Mouse (Mus musculus) layer of hippocampus, adult 9-10 months (tissue): ENCODE measurements at regions not wholly inside any gene's neighbourhood (a gene's known extent, or its start where the extent isn't known, plus 50 kb on each side); places are given as distances from the start of the nearest gene placed in this dataset.
"Not testable (repeated sequence)": the region's sequence is repeated elsewhere in the genome, so short reads cannot be mapped to it uniquely, and the experiment has no call there.

Source experiments
- DNase-seq: peaks from one replicate; pipeline ENCODE4 v3.0.0; 2022; ENCODE audit warnings: low spot score

DNA sequence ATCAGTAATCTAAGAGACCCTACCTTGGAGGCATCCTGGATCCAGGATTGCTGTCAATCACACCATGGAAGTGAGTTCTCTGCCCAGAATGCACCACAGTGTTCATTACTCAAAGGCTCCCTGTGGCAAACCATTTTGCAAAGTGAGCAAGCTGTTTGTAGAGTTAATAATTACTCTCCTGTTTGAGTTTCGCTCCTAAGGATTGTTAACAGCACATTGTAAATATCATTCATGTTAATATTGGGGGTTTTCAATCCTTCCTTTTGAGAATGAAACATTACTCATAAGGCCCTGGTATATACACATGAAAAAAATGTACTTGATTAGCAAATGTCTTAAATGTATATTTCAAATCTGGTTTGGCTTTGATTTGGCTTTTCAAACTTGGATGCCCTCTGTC is 58.1 kb upstream of the Clstn2 start:
- DNase-seq = no peak

DNA sequence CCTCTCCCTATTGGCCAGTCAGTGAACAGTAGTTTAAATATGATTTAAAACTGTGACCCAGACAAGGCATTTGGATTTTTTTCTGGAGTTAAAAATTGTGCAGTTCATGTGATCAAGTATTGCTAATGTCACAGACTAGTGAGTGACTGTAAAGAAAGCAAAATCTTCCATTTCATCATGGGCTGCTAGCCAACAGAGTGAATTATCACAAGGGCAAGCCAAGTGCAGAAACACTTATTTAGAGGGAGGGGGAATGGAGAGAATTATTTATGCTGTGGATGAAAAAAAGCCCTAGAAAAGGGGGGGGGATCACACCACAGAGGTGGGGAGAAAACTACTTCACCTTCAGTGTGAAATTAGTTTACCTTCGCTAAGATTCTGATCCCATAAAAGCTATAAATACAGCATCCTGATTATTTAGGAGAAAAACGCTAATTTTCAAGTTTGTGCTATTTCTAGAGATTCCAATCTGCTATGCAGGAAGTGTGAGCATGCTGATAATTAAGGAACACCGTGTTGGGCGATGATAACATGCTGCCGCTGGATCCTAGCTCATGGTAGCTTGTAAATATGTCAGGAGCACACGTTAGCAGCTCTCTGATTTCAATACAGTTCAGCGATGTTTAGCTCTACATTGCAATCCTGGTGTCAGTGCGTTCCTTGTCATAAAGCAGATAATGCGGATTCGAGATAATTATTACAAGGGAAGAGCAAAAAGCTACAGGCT is 62.2 kb upstream of the Clstn2 start:
- peak; percentile 2 for DNase-seq

DNA sequence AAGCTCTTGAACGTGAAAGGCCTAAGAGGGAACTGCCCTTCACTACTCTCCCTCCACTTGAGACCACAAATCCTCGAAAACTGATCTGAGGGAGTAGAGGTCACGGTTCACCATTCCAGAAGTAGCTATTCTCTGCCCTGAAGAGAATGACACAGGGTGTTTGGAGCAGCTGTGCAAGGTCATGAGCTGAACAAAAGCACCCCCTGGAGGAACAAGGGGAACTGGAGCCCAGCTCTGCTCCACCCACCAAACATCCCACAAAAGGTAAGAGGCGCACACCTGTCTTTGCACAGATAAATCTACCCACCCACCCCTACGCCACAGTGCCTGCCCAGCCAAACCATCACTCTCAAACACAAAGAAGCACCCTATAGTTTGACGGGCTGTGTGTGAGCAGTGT is 90.4 kb upstream of the Clstn2 start:
- no peak for DNase-seq

DNA sequence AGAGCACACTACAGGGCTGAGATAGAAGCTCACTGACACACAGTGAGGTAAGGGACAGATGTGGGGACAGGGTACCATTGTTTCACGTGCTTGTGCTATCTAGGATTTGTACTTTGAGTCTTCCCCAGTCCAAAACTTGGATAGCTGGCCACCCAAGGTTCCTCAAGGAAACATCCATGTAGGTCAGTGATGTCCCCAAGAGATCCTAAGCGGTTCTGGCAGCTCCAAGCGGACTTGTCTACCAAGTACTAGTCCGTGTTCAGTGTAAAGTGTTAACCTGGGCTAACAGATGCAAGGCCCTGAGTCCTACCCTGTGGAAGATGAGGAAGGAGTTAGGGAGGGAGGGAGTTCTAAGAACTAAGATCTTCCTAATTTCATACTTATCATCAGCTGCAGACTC is 96.6 kb upstream of the Clstn2 start:
- DNase-seq = no peak

DNA sequence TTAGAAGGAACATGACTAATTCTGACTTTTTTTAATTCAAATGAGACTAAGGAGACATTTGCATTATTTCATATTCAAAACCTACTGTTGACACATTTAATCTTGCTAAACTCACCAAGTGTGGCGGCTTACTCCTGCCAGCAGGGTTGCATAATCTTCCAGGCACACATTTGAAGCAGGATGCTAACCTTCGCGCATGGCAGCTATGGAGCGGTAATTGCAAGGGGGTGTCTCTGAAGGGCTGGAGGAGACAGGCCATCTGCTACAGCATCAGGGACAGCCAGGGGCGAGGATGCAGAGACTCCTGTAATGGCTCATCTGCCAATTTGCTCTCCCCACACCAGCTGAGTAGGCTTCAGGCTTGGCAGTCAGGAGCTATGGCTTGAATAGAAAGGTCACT is 97.9 kb upstream of the Clstn2 start:
- peak; percentile 58 for DNase-seq

DNA sequence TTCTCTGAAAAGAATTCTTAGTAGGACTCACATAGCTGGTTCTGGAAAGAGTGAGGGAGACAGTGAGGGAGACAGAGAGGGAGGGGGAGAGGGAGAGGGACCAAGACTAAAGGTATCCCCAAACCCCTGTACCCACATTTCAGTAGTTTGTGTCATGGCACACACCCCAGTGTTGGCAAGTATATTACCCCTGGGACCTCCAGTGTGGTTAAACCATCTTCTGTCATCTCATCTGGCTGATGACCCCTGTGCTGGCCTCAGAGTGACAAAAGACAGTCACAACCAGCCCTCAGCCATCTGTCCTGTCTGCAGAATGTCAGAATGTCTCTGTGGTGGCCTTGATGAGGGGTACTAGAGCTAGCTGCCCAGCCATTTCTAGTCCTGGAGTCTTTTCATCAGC is 107.6 kb upstream of the Clstn2 start:
- no peak for DNase-seq

DNA sequence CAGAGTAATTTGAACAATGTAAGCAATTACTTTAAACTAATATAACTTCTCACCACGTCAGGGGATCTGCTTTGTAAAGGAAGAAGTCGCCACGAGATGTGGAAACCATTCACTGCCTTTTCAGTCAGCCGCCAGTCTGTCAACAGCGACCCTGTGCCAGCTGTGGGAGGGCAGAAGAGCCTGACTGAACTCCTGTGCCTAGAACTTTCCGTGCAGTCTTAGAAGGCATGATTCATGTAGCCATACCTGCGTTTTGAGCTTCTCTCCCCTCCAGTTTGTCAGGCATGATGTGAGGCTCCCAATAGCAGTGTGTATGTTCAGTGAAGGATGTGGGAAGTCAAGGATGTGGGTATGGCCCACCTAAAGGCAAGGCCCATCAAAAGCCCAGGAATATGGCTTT is 109.1 kb upstream of the Clstn2 start:
- no peak for DNase-seq

DNA sequence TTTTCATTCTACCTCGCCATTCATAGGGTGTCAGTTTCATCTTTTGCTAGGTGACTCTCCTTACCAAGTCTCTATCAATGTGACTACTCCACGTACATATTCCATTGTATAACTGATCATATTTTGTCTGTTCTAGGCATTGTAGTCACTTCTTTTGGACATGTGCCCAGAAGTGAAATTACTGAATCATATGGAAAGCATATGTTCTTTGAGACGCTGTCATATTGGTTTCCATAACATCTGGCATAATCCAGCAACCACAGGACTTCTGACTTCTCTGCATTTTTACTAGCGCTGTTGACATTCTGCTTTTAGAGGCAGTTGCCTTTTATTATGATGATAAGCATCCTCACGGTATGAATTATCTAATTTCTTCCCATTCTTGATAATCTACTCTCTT is 113.9 kb upstream of the Clstn2 start:
- DNase-seq = no peak

DNA sequence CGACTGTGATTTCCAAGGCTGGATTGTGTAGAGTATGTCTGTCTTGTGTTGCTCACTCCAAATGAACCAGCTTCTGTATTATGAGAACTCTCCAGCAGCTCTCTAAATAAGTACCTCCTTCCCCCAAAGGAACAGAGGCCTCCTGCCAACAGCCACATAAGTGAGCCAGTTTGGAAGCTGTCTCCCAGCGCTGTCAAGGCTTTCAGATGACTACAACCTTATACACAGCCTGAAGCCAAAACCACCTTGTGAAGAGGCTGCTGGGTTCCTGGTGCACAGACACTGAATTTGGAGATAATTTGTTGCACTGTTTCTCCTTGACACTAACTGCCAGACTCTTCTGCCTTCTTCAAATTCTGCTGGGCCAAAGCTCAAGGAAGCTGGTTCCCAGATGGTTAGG is 125.4 kb upstream of the Clstn2 start:
- no peak for DNase-seq

DNA sequence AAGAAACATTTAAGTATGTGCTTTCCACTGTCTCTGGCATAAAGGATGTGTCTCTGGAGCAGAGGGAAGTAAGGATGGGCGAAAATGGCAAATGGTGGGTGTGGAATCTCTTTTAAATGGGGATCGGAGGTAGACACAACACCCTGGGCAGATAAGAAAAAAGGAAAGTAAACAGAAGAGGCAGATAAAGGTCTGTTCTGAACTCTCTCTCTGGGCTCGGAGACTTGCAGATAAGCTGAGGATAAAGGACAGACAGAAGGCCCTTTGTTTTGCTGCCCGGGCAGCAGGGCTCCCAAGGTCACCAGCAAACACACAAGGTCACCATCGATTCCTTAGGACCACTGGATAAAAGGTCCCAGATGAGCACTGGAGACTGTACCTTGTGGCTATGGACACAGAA is 122.7 kb upstream of the Nmnat3 start:
- no peak for DNase-seq

DNA sequence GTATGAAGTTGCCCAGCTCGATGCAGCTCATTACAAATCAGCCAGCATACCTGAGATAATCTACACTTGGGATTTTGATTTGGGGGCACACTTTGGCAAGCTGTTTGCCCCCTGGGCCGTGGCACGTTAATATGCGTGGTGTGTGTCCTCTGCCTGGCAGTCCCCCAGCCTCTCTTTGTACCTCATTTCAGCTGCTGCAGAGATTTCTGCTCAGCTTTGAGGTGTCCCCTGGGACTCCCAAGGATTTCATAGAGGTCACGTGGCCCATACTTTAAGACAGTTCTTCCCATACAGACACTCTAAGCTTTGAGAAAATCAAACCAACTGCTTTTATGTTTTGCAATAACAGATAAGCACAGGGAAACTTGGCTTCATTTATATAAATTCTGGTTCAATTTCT is 113.2 kb upstream of the Nmnat3 start:
- DNase-seq = no peak

GRCm38 (mm10) chr9:98176701-98177380 is 110.4 kb upstream of the Nmnat3 start:
- DNase-seq = no peak

GRCm38 (mm10) chr9:98180766-98181165 is 106.5 kb upstream of the Nmnat3 start:
- DNase-seq = no peak

DNA sequence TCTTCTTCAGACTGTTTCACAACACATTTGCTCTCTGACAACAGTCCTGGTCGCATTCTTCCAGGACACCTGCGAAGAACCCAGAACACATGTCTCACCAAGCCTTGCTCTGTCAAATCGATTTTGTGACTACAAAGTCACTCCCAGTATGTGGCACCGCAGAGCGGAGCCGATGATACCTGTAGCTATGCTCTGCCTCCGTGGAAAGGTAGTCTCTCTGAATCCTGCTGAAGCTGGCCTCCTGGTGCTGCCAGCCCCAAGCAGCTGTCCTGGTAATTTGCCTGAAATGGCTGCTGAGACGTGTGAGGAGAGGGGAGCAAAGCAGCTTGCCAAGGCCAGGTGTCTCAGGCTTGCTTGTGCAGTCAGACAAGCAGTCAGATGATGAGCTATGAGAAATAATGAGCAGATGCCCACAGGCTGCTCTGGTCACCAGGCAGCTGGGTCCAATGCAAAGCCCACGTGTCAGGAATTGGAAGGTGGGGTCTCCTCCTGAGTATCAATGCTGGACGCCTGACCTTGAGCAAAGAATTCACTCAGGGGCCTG is 100.4 kb upstream of the Nmnat3 start:
- no peak for DNase-seq

GRCm38 (mm10) chr9:98194356-98194755 is 92.9 kb upstream of the Nmnat3 start:
- peak; percentile 66 for DNase-seq

GRCm38 (mm10) chr9:98218824-98219223 is 68.4 kb upstream of the Nmnat3 start:
- DNase-seq = no peak

- peak; percentile 21 for DNase-seq
These were observed 66.9 kb upstream of the Nmnat3 start for GRCm38 (mm10) chr9:98220367-98220766.

GRCm38 (mm10) chr9:98221766-98222165 is 65.5 kb upstream of the Nmnat3 start:
- DNase-seq = no peak

- no peak for DNase-seq
These were observed 59.0 kb upstream of the Nmnat3 start for GRCm38 (mm10) chr9:98228226-98228625.

DNA sequence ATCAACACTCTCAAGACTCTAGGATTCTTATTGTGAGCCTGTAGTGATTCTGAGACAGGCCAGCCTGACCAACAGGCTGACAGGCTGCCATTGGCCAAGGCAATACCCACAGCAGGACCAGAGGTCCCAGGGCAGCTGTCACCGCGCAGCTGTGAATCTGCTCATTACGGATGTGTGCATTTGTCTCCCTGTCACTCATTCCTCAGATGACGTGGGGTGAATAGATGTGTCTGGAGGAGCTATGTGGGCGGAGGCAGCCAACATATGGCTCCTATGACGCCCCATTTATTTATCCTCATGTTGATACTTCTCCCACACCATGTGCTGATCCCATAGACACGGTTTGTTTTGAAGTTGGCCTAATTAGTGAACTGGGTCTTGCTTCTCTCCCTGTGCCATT is 58.3 kb upstream of the Nmnat3 start:
- no peak for DNase-seq

GRCm38 (mm10) chr9:98234731-98235130 is 52.5 kb upstream of the Nmnat3 start:
- not testable (repeated sequence) for DNase-seq
